Mouse (Mus musculus): Measurements from ENCODE around the gene Olah. TPM values are rescaled to one million over a fixed set of nuclear protein-coding genes. Genes with fewer than 3 reads are reported as not detected.

The Olah gene
- polyA plus RNA-seq (2014; fragmentation: Illumina TruSeq; extraction: RNeasy Lipid Tissue Mini Kit (QIAGEN cat#74804); ENCODE audit: low read depth, low replicate concordance), result 0.52 TPM

GRCm38 (mm10) chr2:3397110-3397509 is at the start of gene Olah:
TSS of gene Olah (minus strand) at chr2:3397210.

DNA sequence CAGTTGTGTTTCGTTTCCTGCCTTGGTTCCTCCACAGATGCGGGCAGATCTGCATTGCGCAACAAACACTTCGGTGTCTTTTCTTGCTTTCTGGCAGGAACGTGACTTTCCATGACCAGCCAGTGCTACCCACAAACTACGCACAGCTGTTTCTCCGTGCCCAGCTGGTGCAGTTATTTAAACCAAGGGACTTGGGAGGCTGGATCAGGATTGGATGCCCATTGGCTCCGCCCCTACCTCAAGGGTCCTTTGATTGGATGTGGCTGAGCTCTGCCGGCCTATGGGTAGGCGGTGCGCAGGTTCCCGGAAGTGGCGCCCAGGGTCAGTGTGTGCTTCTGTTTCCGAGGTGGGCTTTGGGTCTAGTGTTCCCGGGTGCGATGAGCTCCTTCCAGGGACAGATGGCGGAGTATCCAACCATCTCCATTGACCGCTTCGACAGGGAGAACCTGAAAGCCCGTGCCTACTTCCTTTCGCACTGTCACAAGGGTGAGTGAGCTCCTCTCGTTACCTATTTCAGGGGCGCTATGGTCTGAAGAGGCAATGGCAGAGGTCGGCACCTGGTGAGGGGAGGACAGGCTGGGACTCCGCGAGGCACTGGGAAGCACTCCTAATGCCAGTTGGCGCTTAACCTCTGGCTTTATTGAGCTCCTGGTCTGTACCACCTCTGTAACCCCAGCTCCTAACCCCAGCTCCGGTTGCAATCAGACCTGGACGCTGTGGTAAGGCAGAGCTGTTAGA is 27.0 kb upstream of the Olah start, which contains the start of gene Dclre1c:
Gene Dclre1c, plus strand, starts transcription at position 291 of the 738 bp plus-strand sequence.

GRCm38 (mm10) chr2:3422548-3422947 is 25.5 kb upstream of the Olah start, which contains the start of gene Meig1:
TSS of gene Meig1 (minus strand) at chr2:3422648.

GRCm38 (mm10) chr2:3335611-3336301 is 61.3 kb downstream of the Olah start, which contains the start of gene Acbd7:
TSS of gene Acbd7 (plus strand) at chr2:3336168.

GRCm38 (mm10) chr2:3332484-3333242 is 64.3 kb downstream of the Olah start, which contains the start of gene Rpp38:
TSS of gene Rpp38 (minus strand) at chr2:3332643.

Other genes starting within 250 kb of the Olah start
- 124 TPM for gene Nmt2, start 113.0 kb downstream of the Olah start, polyA plus RNA-seq (2014; fragmentation: Illumina TruSeq; extraction: RNeasy Lipid Tissue Mini Kit (QIAGEN cat#74804); ENCODE audit: low read depth, low replicate concordance)
- 19.8 TPM for gene Rpp38, start 64.6 kb downstream of the Olah start, polyA plus RNA-seq (2014; fragmentation: Illumina TruSeq; extraction: RNeasy Lipid Tissue Mini Kit (QIAGEN cat#74804); ENCODE audit: low read depth, low replicate concordance)
- not detected for gene Acbd7, start 61.0 kb downstream of the Olah start, polyA plus RNA-seq (2014; fragmentation: Illumina TruSeq; extraction: RNeasy Lipid Tissue Mini Kit (QIAGEN cat#74804); ENCODE audit: low read depth, low replicate concordance)
- gene Meig1, start 25.4 kb upstream of the Olah start, polyA plus RNA-seq (2014; fragmentation: Illumina TruSeq; extraction: RNeasy Lipid Tissue Mini Kit (QIAGEN cat#74804); ENCODE audit: low read depth, low replicate concordance), result not detected
- gene Dclre1c, start 26.9 kb upstream of the Olah start, polyA plus RNA-seq (2014; fragmentation: Illumina TruSeq; extraction: RNeasy Lipid Tissue Mini Kit (QIAGEN cat#74804); ENCODE audit: low read depth, low replicate concordance), result 13.4 TPM
- gene Suv39h2, start 77.8 kb upstream of the Olah start, polyA plus RNA-seq (2014; fragmentation: Illumina TruSeq; extraction: RNeasy Lipid Tissue Mini Kit (QIAGEN cat#74804); ENCODE audit: low read depth, low replicate concordance), result 7.6 TPM
- 2.3 TPM for gene Gm45902, start 115.6 kb upstream of the Olah start, polyA plus RNA-seq (2014; fragmentation: Illumina TruSeq; extraction: RNeasy Lipid Tissue Mini Kit (QIAGEN cat#74804); ENCODE audit: low read depth, low replicate concordance)
- gene Hspa14, start 115.6 kb upstream of the Olah start, polyA plus RNA-seq (2014; fragmentation: Illumina TruSeq; extraction: RNeasy Lipid Tissue Mini Kit (QIAGEN cat#74804); ENCODE audit: low read depth, low replicate concordance), result 46.5 TPM
- gene Cdnf, start 115.8 kb upstream of the Olah start, polyA plus RNA-seq (2014; fragmentation: Illumina TruSeq; extraction: RNeasy Lipid Tissue Mini Kit (QIAGEN cat#74804); ENCODE audit: low read depth, low replicate concordance), result 8.3 TPM
- gene Fam107b, start 173.3 kb upstream of the Olah start, polyA plus RNA-seq (2014; fragmentation: Illumina TruSeq; extraction: RNeasy Lipid Tissue Mini Kit (QIAGEN cat#74804); ENCODE audit: low read depth, low replicate concordance), result 30.1 TPM

Data from adrenal gland, adult 10 weeks (tissue).